Mouse (Mus musculus) midbrain, embryonic 16.5 days (tissue): ENCODE data around the gene Zbtb20. TPM values are rescaled to one million over a fixed set of nuclear protein-coding genes. Genes with fewer than 3 reads are reported as not detected.

Experiments used
- ATAC-seq: fragments of 200-750 bp; cut with Nextera tagmentation; 2 replicates; pipeline ENCODE4 v1.8.0; 2017; ENCODE audit warnings: moderate TSS enrichment
- H3K27ac ChIP-seq: fragments of 300-500 bp; sonication (generic); 2 replicates; pipeline ENCODE4 v1.5.1; 2014; ENCODE audit warnings: mild to moderate bottlenecking, low read length, mixed read lengths
- H3K27me3 ChIP-seq: fragments of 300-500 bp; sonication (generic); 2 replicates; pipeline ENCODE4 v1.6.1; 2014; ENCODE audit warnings: low read depth, low read length, mixed read lengths; ENCODE audit not compliant: control insufficient read depth, insufficient read depth
- H3K36me3 ChIP-seq: fragments of 300-500 bp; sonication (generic); 2 replicates; pipeline ENCODE4 v1.6.1; 2014; ENCODE audit warnings: mild to moderate bottlenecking, low read length, moderate library complexity, mixed read lengths; ENCODE audit not compliant: control insufficient read depth, insufficient read depth
- H3K4me1 ChIP-seq: fragments of 300-500 bp; sonication (generic); 2 replicates; pipeline ENCODE4 v1.6.1; 2014; ENCODE audit warnings: mild to moderate bottlenecking, low read length, mixed read lengths; ENCODE audit not compliant: control insufficient read depth, insufficient read depth
- H3K4me2 ChIP-seq: fragments of 300-500 bp; sonication (generic); 2 replicates; pipeline ENCODE4 v1.6.1; 2014; ENCODE audit warnings: mild to moderate bottlenecking, low read length, mixed read lengths
- H3K4me3 ChIP-seq: fragments of 300-500 bp; sonication (generic); 2 replicates; pipeline ENCODE4 v1.5.1; 2014; ENCODE audit warnings: low read depth, mild to moderate bottlenecking, low read length, moderate library complexity, mixed read lengths
- H3K9ac ChIP-seq: fragments of 300-500 bp; sonication (generic); 2 replicates; pipeline ENCODE4 v1.6.1; 2014; ENCODE audit warnings: low read depth, low read length, mixed read lengths
- H3K9me3 ChIP-seq: fragments of 300-500 bp; sonication (generic); replicated peaks from 2 replicates; pipeline ENCODE4 v1.6.1; 2014; ENCODE audit warnings: mild to moderate bottlenecking, low read length, mixed read lengths; ENCODE audit not compliant: control insufficient read depth, poor library complexity, severe bottlenecking
- WGBS: fragments of 180-500 bp; shearing (Covaris S2); extraction: QIAGEN DNeasy Blood & Tissue Kit; methylation state at CpG from one replicate; pipeline ENCODE4 v1.1.7; 2014; 5-methylcytosine and 5-hydroxymethylcytosine counted together
- polyA plus RNA-seq: library from polyadenylated mRNA; unstranded; fragments of >200 nt; fragmentation: Nextera tagmentation; extraction: Ambion mirVana; gene quantifications from 2 replicates; pipeline ENCODE4 v1.2.1, GENCODE M21; 2015

The Zbtb20 gene
- polyA plus RNA-seq, 1 experiment from 2014 or later = 60.7 TPM

DNA sequence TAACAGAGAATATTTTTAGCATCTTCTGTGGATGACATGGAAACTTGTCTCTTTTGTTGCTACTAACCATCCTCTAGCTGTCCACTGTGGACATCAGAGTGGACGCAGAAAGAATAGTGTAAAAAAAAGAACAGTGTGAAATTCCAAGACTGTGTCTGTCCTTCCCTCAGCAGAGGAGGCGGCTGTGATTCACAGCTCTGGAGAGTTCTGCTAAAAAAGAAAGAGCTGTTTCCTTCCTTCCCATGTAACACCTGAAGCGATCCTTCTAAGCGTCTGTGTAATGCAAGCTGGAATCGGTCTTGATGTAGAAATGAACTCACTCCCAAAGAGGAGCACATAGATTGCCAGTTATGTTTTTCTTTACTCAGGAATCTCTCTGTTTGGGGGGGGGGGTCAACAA is 512.7 kb downstream of the Zbtb20 start:
- Histone ChIP-seq H3K27ac (no peak overlapping the region), H3K36me3 (no peaks in the 10 kb centered on the region), H3K27me3 (no peaks in the 10 kb centered on the region), H3K4me3 (no peak overlapping the region), H3K9me3 (no peaks in the 10 kb centered on the region), H3K4me2 (no peak overlapping the region), H3K4me1 (no peaks in the 10 kb centered on the region), H3K9ac (no peak overlapping the region)
- WGBS = 97% methylated on average over 5 of the region's 5 CpGs
- no peak for ATAC-seq

DNA sequence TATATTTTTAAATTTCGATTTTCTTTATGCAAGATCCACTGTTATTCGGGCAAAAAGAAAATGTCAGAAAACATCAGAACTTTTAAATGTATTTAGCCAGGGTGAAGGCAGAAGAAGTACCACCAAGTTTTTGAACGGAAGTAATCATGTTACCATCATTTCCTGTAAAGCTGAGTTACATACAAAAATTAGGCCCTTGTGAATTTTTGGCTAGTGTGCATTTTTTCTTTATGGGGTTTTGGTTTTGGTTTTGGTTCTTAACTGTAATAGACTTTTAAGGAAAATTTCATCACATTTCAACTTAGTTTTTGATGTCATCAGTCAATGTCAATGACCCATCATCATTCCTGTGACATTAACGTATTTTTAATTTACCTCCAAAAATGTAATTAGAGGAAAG is 514.7 kb downstream of the Zbtb20 start:
- WGBS = 93% methylated on average over 4 of the region's 4 CpGs
- H3K4me1 ChIP-seq = no peaks in the 10 kb centered on the region

DNA sequence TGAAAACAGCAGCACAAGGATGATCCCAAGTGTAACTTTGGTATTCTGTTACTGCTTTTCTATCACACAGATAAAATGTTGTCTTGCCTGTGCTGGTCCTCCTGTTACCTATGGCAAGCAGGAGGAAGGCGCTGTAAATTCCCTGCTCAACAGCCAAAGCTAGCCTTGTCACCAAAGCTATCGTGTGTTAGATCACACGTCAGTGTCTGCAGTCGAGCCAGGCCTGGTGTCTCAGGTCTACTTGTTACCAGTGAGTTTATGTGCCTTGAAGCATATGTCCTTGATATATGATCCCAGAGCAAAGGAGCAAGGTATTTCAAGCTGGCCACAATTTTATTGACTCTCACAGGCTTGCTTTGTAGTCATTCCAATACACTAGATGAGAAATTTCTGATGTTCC is 517.7 kb downstream of the Zbtb20 start:
- ATAC-seq = no peak
- H3K27me3 ChIP-seq = no peaks in the 10 kb centered on the region
- H3K9me3 ChIP-seq = no peaks in the 10 kb centered on the region
- 83% methylated on average over 4 of the region's 4 CpGs for WGBS
- H3K9ac ChIP-seq = no peak overlapping the region
- no peaks in the 10 kb centered on the region for H3K36me3 ChIP-seq
- no peak overlapping the region for H3K4me3 ChIP-seq
- no peak overlapping the region for H3K4me2 ChIP-seq
- H3K27ac ChIP-seq = no peak overlapping the region
- H3K4me1 ChIP-seq = no peaks in the 10 kb centered on the region

More for the DNA sequence above, 514.7 kb downstream of the Zbtb20 start:
- no peaks in the 10 kb centered on the region for H3K9me3 ChIP-seq
- H3K27me3 ChIP-seq = no peaks in the 10 kb centered on the region
- H3K36me3 ChIP-seq = no peaks in the 10 kb centered on the region
- H3K4me2 ChIP-seq = no peak overlapping the region
- no peak overlapping the region for H3K4me3 ChIP-seq
- H3K9ac ChIP-seq = no peak overlapping the region
- ATAC-seq = no peak
- no peak overlapping the region for H3K27ac ChIP-seq

DNA sequence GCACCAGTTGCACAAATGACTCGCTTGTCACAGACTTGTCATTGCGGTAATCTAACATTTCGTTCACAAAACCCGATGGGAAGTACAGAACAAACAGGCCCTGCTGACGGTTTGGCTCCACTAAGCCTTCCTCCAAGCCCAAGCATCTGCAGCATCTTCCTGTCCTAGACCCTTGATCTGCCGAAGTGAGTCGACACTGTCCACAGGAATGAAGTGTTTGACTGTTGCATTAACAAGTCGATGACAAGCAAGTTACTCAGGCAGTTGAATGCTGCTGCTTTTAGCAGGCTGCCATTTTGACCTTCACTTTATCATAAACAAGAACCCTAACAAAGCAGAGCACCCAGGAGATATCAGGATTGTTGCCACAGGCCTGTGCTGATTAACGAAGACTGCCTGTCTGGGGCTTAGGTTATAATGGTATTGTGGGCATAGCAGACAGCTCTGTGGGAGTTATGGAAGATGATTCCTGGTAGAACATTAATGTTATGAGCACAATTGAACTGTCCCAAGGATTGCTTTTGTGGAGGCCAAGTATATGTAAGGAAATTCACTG is 518.4 kb downstream of the Zbtb20 start:
- H3K4me1 ChIP-seq = no peaks in the 10 kb centered on the region
- H3K27ac ChIP-seq = no peak overlapping the region
- ATAC-seq = no peak
- no peak overlapping the region for H3K4me2 ChIP-seq
- H3K9me3 ChIP-seq = no peaks in the 10 kb centered on the region
- no peaks in the 10 kb centered on the region for H3K27me3 ChIP-seq
- no peaks in the 10 kb centered on the region for H3K36me3 ChIP-seq
- no peak overlapping the region for H3K4me3 ChIP-seq
- WGBS = 78% methylated on average over 9 of the region's 9 CpGs
- H3K9ac ChIP-seq = no peak overlapping the region

DNA sequence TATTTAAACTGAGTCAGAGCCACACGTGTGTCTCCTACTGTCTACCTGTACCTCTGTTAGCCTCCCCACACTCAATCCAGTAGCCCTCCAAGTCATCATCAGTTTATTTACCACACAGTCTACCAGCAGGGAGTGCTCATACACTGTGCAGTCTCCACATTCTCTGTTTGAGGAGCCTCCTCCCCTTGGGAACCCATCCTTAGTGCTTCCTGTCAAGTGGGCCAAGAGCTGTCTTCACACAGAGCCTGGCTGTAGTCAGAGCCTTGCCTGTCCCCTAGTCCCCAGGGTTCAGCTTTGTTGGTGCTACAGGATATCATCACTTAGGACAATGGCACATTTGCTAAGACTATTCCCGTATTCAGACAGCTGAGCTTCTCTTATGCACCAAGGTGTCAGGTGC is 519.1 kb downstream of the Zbtb20 start:
- H3K4me1 ChIP-seq = no peaks in the 10 kb centered on the region
- ATAC-seq = no peak
- no peak overlapping the region for H3K9ac ChIP-seq
- no peaks in the 10 kb centered on the region for H3K9me3 ChIP-seq
- H3K36me3 ChIP-seq = no peaks in the 10 kb centered on the region
- H3K27me3 ChIP-seq = no peaks in the 10 kb centered on the region
- H3K4me3 ChIP-seq = no peak overlapping the region
- no peak overlapping the region for H3K4me2 ChIP-seq
- WGBS = 86% methylated on average over 2 of the region's 2 CpGs
- H3K27ac ChIP-seq = no peak overlapping the region

DNA sequence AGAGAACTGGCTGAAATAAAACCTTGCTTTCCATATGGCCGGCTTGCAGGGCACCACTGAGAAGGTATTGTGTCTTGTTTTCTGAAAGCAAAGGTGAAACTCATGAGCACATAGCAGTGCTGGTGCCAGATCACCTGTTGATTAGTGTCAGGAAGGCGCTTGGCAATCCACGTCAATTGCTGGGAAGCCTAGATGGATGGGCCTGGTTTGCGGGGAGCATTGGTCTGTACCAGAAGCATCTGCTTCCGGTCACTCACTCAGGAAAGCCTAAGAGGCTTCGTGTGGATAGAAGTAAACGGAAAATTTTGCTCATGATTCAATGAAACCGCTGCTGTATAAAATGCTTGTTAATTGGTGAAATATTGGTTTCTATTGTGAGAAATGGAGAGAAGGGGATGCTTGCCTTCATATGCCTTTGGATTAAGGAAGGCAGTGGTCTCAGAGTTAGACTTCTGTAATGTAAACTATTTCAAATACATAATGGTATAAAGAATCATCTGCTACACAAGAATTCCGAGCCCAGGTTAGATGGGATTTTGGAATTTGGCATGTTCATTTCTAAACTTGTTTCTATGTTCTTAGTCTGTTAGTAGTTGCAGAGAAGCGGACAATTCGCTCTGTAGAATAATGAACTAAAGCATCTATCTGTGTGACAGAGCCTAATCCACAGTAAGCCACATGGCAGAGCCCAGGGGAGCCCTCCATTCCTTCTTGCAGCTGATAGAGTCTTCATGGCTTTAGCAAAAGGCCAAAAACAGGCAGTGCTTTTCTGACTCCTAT is 521.4 kb downstream of the Zbtb20 start:
- no peak overlapping the region for H3K4me2 ChIP-seq
- H3K36me3 ChIP-seq = no peaks in the 10 kb centered on the region
- H3K27ac ChIP-seq = no peak overlapping the region
- no peaks in the 10 kb centered on the region for H3K9me3 ChIP-seq
- no peak overlapping the region for H3K4me3 ChIP-seq
- no peaks in the 10 kb centered on the region for H3K27me3 ChIP-seq
- 90% methylated on average over 11 of the region's 11 CpGs for WGBS
- no peaks in the 10 kb centered on the region for H3K4me1 ChIP-seq
- H3K9ac ChIP-seq = no peak overlapping the region
- ATAC-seq = no peak

DNA sequence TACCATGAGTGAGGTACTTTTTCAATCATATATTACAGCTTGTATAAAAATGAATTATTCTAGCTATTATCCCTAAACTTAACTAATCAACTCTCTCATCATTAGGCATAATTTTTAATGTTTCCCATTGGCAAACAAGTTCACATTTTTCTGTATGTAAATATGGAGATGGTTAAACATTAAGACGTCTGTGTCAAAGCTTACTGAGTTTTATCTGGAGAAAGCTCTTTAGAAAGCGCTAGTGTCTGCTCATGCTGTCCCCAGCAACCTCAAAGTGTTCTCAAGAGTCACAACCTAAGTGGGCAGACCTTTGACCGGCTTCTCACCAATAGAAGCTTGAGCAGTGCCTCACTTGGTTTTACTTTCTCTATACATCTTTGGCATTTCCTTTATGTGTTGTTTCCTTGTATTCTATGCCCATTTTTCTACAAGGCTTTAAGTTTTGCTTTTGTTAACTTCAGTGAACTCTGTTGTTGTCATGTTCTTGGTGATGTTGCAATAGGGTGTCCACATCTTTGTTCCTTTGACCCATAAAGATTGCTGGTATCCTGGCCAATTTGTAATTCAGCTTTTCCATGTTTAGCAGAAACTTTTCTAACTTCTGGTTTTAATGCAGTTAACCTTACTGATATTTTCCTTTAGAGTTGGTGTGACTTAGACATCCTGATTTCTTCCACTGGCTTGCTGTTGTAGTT is 522.1 kb downstream of the Zbtb20 start:
- Histone ChIP-seq H3K9me3 (no peaks in the 10 kb centered on the region), H3K4me1 (no peaks in the 10 kb centered on the region), H3K27me3 (no peaks in the 10 kb centered on the region), H3K9ac (no peak overlapping the region), H3K36me3 (no peaks in the 10 kb centered on the region), H3K4me3 (no peak overlapping the region), H3K4me2 (no peak overlapping the region), H3K27ac (no peak overlapping the region)
- ATAC-seq = no peak
- 90% methylated on average over 3 of the region's 3 CpGs for WGBS

DNA sequence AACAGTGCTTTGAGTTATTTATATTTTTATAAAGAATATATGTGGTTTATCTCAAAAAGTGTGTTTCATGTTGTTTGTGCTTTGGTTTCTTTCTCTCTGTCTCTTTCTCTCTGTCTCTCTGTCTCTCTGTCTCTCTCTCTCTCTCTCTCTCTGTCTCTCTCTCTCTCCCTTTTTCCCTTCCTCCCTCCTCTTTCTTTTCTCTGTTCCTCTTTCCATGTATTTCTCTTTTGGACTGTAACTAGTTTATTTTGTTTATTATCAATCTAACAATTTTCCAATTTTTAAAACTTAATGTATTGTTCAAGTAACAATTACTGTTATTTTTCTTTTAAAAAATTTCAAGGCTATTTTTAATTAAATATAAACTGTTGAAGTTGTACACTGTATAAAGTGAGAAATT is 523.7 kb downstream of the Zbtb20 start:
- no peak overlapping the region for H3K4me2 ChIP-seq
- H3K9me3 ChIP-seq = no peaks in the 10 kb centered on the region
- no peaks in the 10 kb centered on the region for H3K36me3 ChIP-seq
- H3K27ac ChIP-seq = no peak overlapping the region
- no peaks in the 10 kb centered on the region for H3K4me1 ChIP-seq
- H3K9ac ChIP-seq = no peak overlapping the region
- no peak overlapping the region for H3K4me3 ChIP-seq
- ATAC-seq = no peak
- H3K27me3 ChIP-seq = no peaks in the 10 kb centered on the region

DNA sequence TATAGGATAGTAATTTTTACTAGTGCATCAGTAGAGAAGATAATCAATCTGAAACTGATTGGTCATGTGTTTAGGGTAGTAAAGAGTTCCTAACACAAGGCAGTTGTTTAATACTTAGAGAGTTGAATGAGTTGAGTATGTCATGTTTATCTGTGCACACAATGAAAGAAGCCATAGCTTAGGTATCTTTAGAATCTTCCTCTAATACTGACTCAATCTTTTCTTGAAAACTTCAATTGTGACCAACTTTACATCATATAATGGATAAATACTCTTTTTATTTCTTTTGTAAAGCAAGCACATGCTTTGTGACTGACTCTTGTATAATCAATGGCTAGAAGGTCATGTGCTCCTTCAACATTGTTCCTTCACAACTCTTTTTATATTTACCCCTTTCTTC is 524.4 kb downstream of the Zbtb20 start:
- Histone ChIP-seq H3K36me3 (no peaks in the 10 kb centered on the region), H3K9me3 (no peaks in the 10 kb centered on the region), H3K4me2 (no peak overlapping the region), H3K27ac (no peak overlapping the region), H3K9ac (no peak overlapping the region), H3K4me3 (no peak overlapping the region), H3K4me1 (no peaks in the 10 kb centered on the region), H3K27me3 (no peaks in the 10 kb centered on the region)
- ATAC-seq = no peak
